Mouse (Mus musculus) olfactory bulb, adult 2 months (tissue): ENCODE measurements at regions not wholly inside any gene's neighbourhood (a gene's known extent, or its start where the extent isn't known, plus 50 kb on each side); places are given as distances from the start of the nearest gene placed in this dataset.

Experiments used
- CTCF ChIP-seq: fragments of 200-500 bp; IDR thresholded peaks from 2 replicates; pipeline ENCODE4 v1.5.1; 2012; ENCODE audit warnings: low read depth, mild to moderate bottlenecking, low read length, moderate library complexity; ENCODE audit not compliant: insufficient read depth
- POLR2A ChIP-seq: fragments of 200-500 bp; IDR thresholded peaks from 2 replicates; pipeline ENCODE4 v1.6.1; 2012; ENCODE audit warnings: mild to moderate bottlenecking, low read depth, low read length, moderate library complexity; ENCODE audit not compliant: insufficient read depth

DNA sequence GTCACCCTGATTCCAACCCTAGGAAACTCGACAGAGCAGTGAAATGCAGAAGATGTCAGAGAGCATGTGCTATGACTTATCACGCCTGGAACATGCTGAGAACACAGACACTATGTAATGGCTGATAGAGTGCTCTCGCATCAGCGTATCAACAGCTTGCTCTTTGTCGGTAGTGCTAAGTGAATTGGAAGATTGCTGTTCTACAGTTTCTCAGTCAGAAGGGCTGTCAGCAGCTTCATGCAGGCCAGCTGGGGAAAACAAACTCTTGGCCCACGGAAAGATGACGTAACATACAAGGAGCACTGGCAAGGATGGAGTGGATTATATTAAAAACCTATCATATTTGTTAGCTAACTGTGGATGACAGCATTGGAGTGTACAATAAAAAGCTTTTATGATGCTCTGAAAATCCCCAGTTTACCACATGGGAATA is 624.6 kb upstream of the Fam241a start:
- TF ChIP-seq CTCF (no peak), POLR2A (no peak)
